Mouse (Mus musculus) urinary bladder, postnatal 10 days (tissue): ENCODE measurements around the gene Marc1.

Experiments used
- DNase-seq: peaks from one replicate; pipeline ENCODE4 v3.0.0; 2022; ENCODE audit warnings: low spot score

Gene Marc1

DNA sequence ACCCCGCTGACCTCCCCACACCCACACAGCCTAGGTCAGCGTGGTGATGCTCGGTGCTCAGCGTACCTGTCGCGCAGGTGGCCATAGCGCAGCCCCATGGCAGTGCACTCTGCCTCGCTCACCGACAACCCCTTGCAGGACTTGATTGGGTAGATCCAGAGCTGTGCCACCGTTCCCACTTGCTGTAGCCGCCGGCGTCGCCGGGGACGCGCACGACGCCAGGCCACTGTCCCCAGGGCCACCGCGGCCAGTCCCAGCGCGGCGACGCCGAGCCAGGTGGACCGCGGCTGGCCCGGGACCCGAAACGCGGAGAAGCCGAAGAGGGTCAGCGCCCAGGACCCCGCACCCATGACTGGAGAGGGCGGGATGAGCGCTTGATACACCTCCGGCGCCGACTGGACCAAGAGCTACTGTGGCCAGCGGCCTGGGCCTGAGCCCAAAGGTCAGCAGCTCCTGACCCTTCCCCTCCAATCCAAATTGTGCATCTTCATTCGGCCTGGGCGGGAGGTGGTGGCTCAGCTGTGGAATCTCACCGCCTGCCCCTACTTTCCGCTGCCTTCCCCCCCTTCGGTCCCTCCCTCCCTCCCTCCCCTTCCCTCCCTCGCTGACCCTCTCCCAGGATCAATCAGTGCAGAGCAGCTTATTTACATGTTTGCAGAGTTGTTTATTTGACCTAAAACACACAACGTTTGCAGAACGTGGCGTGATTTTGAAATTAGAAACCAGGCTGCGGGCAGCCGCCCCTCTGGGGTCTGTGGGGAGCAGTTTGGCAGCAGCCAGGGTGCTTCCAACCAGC, at the start of gene Marc1:
Gene Marc1, minus strand, starts transcription at position 534 of the 796 bp plus-strand sequence.
- DNase-seq, result no peak

DNA sequence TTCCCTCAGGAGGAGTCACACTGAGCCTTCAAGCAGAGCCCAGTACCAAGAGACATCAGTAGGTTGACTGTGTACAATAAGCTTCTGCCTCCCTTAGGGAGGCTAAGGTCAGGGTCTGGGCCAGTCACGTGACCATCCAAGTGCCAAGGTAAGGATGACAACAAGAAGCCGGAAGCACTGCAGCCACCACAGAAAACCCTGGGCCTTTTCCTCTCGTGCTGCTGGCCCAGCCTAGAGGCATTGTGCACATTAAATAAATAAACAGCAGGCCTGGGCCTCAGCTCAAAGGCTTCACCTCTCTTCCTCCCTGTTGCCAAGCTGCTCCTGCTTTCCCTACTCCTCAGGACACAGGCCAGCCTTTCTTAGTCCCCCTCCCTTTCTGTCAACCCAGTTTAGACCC, 49.2 kb upstream of the Marc1 start:
- no peak for DNase-seq

DNA sequence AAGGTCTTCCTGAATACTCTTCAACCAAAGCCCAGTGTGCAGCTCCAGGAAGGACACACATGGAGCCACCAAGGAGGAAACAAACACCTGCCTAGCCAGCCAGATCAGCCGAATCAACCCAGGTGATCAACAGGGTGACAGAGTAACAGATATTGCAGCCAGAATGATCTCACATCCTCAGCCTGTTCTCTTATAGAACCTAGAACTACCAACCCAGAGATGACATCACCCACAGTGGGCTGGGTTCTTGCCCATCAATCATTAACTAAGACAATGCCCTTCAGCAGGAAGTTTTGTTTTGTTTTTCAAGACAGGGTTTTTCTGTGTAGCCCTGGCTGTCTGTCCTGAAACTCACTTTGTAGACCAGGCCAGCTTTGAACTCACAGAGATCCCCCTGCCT, 47.1 kb upstream of the Marc1 start:
- no peak for DNase-seq

DNA sequence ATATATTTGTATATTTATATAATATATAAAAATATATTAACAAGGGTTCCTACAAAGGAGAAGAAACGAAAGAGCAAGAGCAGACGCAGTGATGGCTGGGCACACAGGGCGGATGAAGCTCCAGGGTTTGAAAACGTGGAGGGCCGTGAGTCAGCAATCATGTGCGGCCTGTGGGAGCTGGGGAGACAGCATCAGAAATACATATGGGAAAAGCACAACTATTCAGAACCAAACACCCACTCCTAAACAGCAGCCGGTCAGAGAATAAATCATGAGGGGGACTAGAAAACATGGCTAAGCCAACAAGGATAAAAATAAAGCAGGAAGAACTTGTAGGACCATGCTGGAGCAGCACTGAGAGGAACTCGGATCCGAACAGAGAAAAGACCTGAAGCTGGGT, 46.1 kb upstream of the Marc1 start:
- DNase-seq, result no peak

DNA sequence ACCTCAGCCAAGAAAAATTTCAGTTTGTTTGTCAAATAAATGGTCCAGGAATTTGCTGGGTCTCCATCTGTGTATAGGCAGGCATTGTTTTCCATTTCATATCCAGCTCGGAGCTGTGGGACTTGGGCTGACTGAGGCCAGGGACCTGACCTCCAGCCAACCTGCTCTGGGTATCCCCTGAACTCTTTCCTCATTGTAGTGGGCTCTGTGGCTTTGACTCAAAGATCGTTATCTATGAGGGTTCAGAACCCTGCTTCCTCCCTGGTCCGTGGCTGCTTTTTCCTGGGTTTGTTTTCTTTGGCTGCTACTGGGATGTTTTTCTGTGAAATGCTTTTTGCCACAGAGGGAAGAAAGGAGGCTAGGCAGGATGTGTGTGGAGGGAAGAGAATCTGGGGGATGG, 42.8 kb upstream of the Marc1 start:
- no peak for DNase-seq

DNA sequence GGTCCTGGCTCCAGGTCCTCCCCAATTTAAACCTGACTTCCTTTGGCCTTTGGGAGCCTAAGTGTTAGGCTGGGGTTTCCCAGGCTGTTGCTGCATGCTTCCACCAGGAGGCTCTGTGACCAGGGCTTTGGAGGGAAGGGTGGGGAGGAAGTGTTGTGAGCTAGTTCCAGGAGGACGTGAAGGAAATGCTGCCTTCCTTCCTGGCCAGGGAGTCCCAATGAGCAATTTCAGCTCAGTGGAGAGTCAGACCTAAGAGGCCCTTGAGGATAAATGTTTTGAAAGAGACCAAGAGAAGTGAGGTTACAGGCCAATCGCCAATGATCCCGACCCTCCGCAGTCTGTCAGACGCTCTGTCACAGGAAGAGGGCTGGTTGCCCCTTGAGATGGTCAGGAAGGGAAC, 42.2 kb upstream of the Marc1 start:
- DNase-seq, result no peak

DNA sequence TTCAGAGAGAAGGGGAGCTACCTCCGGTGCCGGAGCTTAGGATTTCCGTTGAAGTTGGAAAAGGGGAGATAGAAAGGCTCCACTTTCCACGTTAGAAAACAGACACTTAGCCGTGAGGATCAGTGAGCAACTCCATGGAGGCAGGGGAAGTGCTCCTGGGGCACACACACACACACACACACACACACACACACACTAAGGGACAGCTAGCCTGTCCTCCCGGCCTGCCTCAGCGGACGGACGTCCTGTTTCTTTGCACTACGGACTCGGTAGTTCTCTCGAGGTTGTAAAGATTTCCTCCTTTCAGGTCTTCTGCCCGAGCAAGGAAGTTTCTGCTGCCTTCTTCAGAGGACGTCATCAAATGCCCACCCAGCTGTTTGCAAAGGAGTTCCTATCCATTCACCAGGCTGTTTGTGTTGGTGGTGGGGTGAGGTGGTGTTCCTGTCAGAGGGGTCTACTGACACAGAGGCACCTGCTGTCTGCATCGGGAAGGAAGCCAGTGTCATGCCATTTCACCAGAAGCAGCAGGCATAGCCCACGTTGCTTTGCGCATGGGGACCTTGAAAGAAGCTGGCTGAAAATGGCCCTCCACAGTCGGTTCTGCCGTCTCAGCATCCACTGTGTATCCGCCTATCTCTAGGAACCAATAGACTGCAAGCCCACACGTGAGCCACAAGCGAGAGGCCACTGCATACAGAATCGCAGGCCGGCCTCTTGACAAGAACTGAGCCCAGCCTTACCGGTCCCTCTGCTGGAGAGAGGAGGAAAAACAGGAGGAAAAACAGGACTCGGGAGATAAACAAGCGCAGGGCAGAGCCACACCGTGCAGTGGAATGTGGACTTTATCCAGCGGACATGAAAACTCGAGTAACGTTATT, 40.9 kb upstream of the Marc1 start:
- no peak for DNase-seq

- no peak for DNase-seq
Measured at GRCm38 (mm10) chr1:184851166-184851565, 40.1 kb upstream of the Marc1 start.

GRCm38 (mm10) chr1:184846973-184847372, 35.9 kb upstream of the Marc1 start:
- DNase-seq, result no peak

GRCm38 (mm10) chr1:184846092-184846750, 35.1 kb upstream of the Marc1 start, which contains the start of gene Marc2:
Gene Marc2 (minus strand): TSS chr1:184846451.
- no peak for DNase-seq

GRCm38 (mm10) chr1:184845111-184846071, 34.3 kb upstream of the Marc1 start:
- peak; percentile 60 for DNase-seq

- DNase-seq, result no peak
Measured at GRCm38 (mm10) chr1:184844326-184845066, 33.4 kb upstream of the Marc1 start.

DNA sequence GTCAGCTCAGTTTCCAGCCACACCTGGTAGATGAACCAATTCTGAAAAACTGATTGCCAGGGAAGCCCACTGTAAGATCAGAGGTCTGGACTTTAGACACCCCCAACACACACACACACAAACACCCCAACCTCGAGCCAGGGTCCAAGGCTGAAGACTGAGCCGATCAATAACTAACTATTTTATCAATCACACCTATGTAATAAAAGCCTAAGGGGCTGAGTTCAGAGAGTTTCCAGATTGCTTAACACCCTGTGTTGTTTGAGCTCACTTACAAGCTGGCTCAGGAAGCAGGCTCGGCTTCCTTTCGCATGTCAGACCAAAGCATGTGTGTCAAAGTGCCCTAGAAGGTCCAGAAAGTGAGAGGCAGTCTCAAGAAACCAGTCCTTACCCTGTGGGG, 26.5 kb upstream of the Marc1 start:
- DNase-seq, result no peak

DNA sequence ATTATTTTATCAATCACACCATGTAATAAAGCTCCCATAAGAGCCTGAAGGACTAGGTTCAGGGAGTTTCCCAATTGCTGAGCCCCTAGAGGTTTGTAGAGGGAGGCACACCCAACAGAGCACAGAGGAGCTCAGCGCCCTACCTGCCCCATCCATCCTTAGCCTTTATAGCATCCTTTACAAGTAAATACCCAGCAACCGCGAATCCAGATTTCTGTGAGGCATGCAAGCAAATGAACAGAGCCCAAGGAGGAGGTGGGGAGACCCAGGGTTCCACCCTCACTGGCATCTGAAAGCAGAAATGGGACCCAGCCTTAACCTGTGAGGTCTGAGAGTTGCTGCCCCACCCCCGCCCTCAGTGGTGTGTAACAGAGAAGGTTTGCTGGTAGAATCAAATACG, 25.2 kb upstream of the Marc1 start:
- no peak for DNase-seq

DNA sequence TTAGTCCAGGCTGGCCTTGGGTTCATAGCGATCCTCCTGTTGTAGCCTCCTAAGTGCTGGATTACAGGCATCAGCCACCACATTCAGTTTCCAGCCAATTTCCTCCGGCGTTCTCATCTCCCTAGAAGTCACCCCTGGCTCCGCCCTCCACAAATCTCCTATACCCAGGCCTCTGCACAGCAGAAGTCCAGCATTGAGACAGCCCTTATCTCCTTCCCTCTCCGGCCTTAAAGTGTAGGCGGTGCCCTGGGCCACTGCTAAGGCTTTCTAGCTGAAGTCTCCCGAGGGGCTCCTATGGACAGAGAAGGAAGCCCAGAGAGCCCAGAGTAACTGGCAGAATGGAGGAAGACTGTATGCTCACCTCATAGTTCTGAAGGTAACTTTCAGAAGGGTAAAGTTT, 22.4 kb upstream of the Marc1 start:
- DNase-seq, result no peak

DNA sequence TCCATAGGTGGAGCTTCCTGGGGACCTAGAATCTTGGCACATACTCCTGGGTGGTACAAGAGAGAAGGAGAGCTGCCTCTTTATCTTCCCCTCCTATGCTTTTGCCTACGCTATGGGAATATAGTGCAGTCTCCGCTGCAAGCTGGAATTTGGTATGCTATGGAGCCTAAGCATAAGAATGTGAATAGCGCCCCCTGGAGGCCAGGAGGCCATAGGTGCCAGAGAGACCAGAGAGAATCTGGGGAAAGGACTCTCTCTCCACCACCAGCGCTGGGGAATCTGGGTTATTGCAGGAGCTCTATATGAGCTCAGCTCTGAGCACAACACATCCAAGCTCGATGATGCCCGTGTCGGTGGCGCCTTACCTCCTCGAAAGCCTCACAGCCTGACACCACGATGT, 21.1 kb upstream of the Marc1 start:
- no peak for DNase-seq

DNA sequence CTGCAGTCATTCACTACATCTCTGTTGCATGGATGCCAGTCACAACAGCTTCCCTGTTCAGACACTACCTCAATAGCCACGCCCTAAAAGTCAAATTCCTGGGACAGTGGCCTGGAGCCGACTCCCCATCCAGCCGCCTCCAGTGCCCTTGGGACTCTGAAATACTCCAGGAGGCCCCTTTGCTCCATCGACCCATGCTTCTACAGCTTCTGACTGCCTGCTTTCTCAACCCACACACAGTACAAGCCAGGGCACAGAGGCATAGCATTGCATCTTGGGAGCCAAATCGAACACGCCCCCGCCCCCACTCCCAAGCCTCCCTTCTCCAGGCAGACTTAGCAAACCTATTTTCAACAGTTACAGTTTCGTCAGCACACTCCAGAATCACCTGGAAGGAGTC, 18.8 kb upstream of the Marc1 start:
- no peak for DNase-seq

DNA sequence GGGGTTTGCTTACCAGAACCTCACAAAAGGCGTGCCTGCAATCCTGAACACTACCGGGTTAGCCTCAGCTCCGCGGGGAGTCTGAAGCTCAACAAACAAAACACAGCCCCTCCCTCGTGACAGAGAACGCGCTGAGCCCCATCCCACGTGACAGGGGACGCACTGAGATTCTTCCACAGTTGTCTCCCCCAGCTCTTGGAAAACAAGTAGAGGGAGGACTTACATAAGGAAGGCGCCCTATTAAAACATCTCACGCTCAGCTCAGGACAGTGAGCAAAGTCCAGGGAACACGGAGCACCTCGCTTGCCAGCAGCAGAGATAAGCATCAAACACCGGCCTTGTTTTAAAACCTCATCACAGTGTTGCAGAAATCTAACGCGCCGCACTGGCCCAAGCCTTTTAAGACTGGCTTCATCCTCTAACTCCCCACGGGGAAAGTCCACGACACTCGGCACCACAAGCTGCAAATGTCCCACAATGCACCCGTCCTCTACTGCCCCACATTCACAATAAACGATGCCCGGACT, 16.1 kb upstream of the Marc1 start:
- no peak for DNase-seq

DNA sequence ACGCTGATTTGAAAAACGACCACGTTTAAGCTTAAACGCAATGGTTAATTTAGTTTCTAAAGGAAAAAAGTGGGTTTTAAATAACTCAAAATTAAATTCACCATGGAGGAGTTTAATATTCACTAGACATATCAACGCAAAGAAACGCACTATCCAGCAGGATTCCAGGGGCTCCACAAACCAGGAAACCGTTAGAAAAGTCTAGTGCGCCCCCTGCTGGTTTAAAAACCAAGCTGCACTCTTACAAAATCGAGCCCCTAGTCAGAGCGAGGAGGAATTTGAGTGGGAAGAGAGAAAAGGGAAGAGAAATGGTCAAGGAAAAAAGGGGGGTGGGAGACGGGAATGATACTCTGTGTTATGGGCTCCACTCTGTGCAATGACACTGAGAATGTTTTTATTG, 14.0 kb upstream of the Marc1 start:
- no peak for DNase-seq

DNA sequence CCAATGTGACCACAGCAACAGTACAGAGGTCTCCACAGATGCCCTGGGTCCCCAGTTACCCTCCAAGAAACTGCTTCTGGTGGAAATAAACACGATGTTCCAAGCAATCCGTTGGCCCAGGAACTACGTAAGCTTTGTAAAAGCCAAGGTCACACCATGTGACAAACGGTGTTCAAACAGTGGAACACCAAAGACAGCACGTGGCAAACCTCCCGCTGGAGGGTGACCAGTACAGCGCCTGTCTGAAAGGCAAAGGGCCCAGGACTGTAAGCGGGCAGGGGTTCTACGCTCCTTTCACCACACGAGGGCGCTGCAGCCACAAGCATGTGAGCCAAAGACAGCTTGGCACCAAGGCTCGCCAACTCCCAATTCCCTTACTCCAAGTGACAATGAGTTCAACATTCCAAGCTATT, 13.3 kb upstream of the Marc1 start:
- peak; percentile 79 for DNase-seq

DNA sequence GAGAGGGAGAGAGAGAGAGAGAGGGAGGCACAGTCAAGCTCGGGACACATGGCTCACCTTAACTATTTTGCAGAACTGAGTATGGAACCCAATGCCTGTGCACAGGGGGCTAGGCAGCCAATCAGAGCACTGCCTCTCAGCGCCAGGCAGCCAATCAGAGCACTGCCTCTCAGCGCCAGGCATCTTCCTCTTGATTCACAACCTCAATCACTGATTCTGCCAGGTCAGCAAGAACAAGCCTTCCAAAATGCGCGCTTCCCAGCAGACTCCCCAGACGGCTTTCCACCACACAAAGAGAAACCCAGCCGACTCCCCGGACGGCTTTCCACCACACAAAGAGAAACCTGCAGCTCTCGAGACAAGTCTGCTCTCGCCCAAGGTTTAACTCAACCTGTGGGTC, 11.6 kb upstream of the Marc1 start:
- no peak for DNase-seq
